Mouse (Mus musculus) cerebellum, adult 2 months (tissue): ENCODE measurements around the gene Hoxb3.

Experiments used
- CTCF ChIP-seq: fragments of 200-500 bp; IDR thresholded peaks from 2 replicates; pipeline ENCODE4 v1.5.1; 2011; ENCODE audit warnings: low read depth, mild to moderate bottlenecking, control low read depth, low read length, moderate library complexity, borderline replicate concordance; ENCODE audit not compliant: insufficient read depth
- POLR2A ChIP-seq: fragments of 200-500 bp; IDR thresholded peaks from 2 replicates; pipeline ENCODE4 v1.6.1; 2011; ENCODE audit warnings: low read length, control low read depth, borderline replicate concordance; ENCODE audit not compliant: insufficient read depth

DNA sequence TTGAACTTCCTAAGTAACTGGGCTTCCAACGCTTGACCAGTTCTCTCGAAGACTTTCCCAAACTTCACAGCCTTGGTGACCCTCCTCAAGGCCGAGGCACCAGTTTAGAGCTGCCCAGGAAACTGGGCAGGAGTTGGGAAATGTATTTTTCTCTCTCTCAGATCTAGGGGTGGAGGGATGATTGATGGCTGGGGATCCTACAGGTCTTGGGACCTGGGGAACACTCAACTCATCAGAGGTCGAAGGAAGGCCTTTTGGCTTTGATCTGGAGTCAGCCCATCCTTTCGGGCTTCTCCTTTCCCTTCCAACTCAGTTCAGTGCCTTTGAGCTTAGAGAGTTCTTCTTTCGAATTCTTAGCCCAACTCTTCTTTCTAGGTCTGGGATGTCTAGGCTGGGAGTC, 44.0 kb downstream of the Hoxb3 start:
- TF ChIP-seq POLR2A (no peak), CTCF (no peak)
